Mouse (Mus musculus) adrenal gland, postnatal 10 days (tissue): ENCODE measurements around the gene Ctnnd2. TPM values are rescaled to one million over a fixed set of nuclear protein-coding genes. Genes with fewer than 3 reads are reported as not detected.

Experiments
- DNase-seq: peaks from one replicate; pipeline ENCODE4 v3.0.0; 2021; ENCODE audit warnings: mixed read lengths
- total RNA-seq, 2 experiments: library from RNA; stranded (reverse); gene quantifications; 2 replicates each; pipeline ENCODE4 v1.2.3; 2021

Gene Ctnnd2
- total RNA-seq, 2 experiments from 2014 or later, result 3.4 to 5.5 TPM

DNA sequence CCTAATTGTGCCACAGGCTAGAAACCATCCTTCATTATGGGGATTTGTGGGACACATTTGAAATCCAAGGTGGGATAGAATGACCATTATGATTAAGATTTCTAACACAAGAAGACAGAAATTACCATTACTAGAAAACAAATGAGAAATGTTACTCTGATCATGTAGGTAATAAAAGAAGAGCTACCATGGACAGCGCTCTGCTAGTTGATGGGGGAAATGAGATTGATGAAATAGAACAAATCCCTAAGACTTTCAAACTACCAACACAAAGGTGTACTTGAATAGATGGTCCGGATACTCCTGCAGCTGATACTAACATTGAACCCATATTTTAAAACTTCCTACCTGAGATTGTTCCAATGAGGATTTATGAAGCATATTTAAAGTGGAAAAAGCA lies 68.5 kb downstream of the Ctnnd2 start:
- no peak for DNase-seq

- DNase-seq, result no peak
These were observed 96.4 kb downstream of the Ctnnd2 start for GRCm38 (mm10) chr15:30268822-30269221.

DNA sequence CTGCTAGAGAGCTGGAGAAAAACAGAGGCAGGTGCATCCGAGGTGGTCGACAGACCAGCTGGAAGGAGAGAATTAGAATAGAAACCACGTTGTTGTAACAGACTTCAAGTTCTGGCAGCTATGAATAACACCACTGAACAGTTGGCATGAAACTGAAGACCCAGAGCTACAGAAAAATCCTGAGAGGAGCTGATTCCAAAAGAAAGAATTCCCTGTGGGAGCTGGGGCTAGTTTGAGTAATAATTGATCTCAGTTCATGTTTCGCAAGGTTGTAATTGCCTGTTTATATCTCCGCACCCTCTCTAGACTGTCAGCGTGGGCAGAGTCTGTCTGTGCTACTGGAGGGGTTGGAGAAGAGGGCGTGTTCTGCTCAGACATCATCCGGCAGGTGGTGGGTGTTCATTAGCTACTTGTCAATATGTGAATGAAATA lies 98.8 kb downstream of the Ctnnd2 start:
- DNase-seq, result no peak

GRCm38 (mm10) chr15:30272326-30272725 lies 99.9 kb downstream of the Ctnnd2 start:
- no peak for DNase-seq

GRCm38 (mm10) chr15:30275721-30276120 lies 103.3 kb downstream of the Ctnnd2 start:
- no peak for DNase-seq

DNA sequence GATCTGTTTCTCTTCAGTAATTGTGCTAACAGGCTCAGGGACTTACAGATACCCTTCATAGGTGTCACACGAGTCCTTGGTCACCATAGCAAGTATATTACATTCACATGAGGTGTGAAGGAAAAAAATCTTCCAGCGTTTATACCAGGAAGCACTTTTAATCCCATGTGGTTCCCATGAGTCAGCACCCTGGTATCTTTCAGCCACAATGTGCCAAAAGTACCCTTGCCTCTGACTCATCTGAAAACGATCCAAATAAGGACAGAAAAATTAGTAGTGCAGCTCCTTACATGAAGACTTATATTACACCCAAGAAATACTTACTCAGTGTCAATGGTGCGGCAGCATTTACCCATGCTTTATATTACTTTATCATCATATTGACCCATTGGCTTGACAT lies 104.3 kb downstream of the Ctnnd2 start:
- no peak for DNase-seq

DNA sequence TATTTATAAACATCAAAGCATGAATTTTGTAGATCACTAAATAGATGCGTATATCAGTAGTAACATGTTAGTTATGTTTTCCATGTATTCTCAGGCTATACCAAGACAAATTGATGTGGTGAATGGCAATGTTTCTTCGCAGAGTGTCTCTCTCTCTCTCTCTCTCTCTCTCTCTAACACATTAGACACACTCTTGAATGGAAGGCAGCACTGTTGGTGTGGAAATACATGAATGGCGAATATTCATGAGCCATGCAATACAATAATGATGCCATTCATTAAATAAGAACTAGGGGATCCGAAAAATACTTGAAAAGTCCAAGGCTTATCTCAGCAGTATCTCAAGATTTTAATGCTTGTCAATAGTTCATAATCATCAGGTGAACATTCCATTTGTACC lies 106.2 kb downstream of the Ctnnd2 start:
- DNase-seq, result no peak

DNA sequence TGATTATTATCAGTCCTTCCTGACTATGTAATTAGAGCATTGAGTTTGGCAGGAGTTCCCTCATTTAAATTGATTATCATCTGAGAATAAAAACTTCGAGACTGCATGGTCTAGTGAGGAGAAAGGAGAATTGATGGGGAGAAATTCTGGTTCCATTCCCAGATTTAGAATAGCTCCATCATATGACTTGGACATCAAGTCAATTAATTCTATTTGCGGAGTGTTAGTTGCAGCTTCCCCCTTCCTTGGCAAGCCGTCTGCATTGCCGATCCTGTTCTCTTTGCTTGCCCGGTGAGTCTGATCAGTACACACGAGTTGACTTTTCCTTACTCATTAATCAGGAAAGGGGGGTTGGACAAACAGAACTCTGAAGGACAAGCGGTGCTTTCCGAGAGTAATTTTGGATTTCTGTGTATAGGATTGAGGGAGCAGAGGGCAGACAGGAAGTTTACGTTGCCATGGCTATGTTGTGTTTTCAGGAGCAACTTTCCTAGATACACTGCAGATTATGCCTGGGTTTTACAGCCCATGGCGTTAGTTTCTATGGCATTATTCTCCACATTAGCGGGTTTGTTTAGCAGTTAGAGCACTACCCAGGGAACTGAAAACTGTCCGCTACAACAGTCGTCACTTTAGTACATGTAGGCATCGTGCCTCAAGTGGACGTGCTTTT lies 113.3 kb downstream of the Ctnnd2 start:
- DNase-seq, result no peak

GRCm38 (mm10) chr15:30286245-30286642 lies 113.9 kb downstream of the Ctnnd2 start:
- DNase-seq, result no peak

- DNase-seq, result no peak
These were observed 130.4 kb downstream of the Ctnnd2 start for GRCm38 (mm10) chr15:30302824-30303223.

GRCm38 (mm10) chr15:30306437-30306836 lies 134.0 kb downstream of the Ctnnd2 start:
- no peak for DNase-seq

GRCm38 (mm10) chr15:30322543-30322942 lies 150.2 kb downstream of the Ctnnd2 start:
- no peak for DNase-seq

- DNase-seq, result no peak
These were observed 161.2 kb downstream of the Ctnnd2 start for GRCm38 (mm10) chr15:30333336-30334310.

DNA sequence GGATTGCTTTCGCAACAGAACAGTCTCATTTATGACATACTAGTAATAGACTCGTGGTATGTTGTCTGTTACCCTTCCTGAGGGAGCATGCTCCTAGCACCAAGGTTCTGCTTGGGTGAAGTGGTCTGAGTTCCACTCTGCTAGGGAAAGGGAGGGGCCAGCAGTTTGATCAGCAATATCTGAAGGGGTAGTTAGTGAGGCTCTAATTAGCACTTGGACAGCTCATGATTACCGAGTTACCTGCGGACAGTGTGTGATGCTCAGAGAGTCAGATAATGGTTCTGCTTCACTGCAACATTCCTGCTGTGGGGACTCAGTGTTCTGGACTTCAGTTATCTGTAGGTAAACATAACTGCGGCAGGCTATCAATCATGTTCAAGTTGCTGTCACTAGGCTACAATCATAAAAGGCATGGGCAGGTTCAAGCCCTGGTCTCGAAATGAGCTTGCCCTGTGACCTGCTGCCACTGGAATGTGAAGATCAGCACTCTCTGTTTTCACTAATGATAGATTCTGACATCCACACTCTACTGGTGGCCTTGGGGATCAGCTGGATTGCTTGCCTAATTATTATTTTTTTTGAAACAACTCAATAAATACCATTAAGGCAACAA lies 166.3 kb downstream of the Ctnnd2 start:
- no peak for DNase-seq

GRCm38 (mm10) chr15:30345754-30346153 lies 173.4 kb downstream of the Ctnnd2 start:
- no peak for DNase-seq

GRCm38 (mm10) chr15:30364491-30364890 lies 192.1 kb downstream of the Ctnnd2 start:
- no peak for DNase-seq

DNA sequence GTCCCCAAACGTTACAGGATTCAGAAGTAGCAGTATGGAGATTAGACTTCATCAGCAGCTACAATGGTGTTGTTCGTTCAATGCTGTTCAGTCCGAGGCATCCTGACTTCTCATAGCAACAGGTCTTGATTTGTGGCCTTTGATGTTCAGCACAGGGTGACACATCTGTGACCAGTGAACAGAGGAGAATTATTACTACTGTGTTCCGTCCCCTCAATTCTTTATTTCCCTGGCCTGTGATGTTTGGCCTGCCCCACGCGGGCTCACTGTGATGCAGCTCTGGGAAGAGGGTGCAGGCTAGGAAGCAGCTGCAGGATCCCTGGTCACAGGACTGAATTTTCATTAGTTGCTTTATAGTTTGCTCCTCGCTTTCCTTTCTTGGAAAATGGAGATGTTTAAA lies 197.6 kb downstream of the Ctnnd2 start:
- DNase-seq, result no peak

- no peak for DNase-seq
These were observed 198.8 kb downstream of the Ctnnd2 start for GRCm38 (mm10) chr15:30371151-30371550.

DNA sequence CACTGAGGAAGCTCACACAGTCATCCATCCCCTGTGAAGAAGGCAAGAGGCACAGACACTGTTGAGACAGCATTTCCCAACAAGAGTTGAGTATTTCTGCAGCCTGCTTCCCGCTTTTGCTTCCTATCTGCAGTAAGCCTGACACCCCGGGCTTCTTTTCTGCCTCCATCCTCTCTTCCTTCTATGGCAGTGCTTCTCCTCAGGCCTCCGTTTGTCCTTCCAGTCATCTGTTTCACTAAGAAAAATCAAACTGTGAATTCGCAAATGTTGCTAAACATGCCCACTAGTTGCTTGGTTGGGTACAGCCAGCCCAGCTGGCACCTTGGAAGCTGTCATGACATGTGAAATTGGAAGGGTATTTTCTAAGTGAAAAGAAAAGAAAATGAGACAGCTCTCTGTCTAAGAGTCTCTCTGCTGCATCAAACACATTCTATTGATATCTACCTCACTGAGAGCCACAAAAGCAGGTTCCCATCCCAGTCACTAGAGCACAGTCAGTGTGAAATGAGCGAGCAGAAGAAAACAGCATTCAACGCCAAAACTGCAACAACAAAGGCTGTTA lies 201.3 kb downstream of the Ctnnd2 start:
- no peak for DNase-seq

DNA sequence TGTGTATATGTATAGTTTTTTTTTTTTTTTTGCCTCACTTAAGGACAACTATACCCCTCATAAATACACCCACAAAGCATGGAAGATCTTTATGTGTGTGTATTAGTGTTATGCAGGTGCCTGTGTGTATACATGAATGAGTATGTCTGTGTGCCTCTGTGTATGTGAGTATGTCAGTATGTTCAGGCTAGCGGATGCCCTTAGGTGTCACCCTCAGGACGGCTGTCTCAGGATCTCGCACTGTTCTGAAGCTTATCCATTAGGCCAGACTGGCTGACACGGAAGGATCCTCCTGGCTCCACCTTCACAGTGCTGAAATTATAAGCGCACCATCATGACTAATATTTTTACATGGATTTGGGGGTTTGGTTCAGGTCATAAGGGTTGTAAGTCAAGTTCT lies 202.5 kb downstream of the Ctnnd2 start:
- no peak for DNase-seq

- no peak for DNase-seq
These were observed 210.9 kb downstream of the Ctnnd2 start for GRCm38 (mm10) chr15:30383075-30383842.

DNA sequence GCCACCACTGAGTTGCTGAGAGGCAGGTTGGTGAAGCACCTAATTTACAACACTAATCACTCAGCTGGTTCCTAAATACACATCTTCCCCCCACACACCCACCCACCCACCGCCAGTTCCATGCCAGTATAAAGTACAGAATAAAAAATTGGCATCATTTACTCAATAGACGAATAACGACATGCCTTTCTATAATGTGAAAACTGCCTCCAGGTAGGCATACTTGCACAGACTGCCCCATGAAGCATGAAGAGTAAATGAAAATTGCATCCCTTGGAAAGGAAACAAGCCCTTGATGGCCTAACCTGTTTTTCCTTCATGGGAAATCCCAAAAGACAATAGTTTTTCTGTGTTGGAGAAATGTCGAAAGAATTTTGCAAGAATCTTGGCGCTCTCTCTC lies 212.0 kb downstream of the Ctnnd2 start:
- no peak for DNase-seq
